Mouse (Mus musculus) cerebellum, adult 2 months (tissue): ENCODE measurements around the gene Golgb1.

Experiments used
- CTCF ChIP-seq: fragments of 200-500 bp; IDR thresholded peaks from 2 replicates; pipeline ENCODE4 v1.5.1; 2011; ENCODE audit warnings: low read depth, mild to moderate bottlenecking, control low read depth, low read length, moderate library complexity, borderline replicate concordance; ENCODE audit not compliant: insufficient read depth
- POLR2A ChIP-seq: fragments of 200-500 bp; IDR thresholded peaks from 2 replicates; pipeline ENCODE4 v1.6.1; 2011; ENCODE audit warnings: low read length, control low read depth, borderline replicate concordance; ENCODE audit not compliant: insufficient read depth

GRCm38 (mm10) chr16:36931976-36932375 lies 57.0 kb downstream of the Golgb1 start:
- TF ChIP-seq CTCF (no peak), POLR2A (no peak)
